Mouse (Mus musculus) embryo, embryonic 9.5 days (tissue): Measurements from ENCODE around the gene 4933407L21Rik.
A peak's percentile ranks its signal among the peaks of the same experiment; 100 is the strongest.

ENCODE experiments used
- DNase-seq: peaks from one replicate; pipeline ENCODE4 v3.0.0-alpha.2; 2017; ENCODE audit errors: extremely low spot score

4933407L21Rik gene

GRCm38 (mm10) chr1:85916830-85917450 lies 11.3 kb upstream of the 4933407L21Rik start:
- peak; percentile 55 for DNase-seq

DNA sequence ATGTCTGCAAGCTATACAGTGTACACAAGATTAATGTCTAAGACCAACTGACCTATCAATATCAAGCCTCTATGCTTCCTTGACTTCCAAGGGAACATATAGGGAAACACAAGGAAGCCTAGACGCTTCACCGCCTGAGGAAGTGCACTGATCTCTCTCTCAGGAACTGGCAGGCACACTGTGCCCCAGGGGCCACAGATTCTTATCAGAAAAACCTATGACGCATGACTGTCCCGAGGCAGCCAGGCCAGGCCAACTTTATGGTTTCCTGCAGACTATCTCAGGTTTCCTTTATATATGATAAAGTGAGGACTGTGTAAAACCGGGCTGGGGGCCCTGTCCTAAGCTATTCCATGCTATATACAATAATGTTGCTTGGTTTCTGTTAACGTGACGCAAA lies 8.7 kb upstream of the 4933407L21Rik start:
- DNase-seq, result no peak

GRCm38 (mm10) chr1:85921725-85922124 lies 6.6 kb upstream of the 4933407L21Rik start:
- no peak for DNase-seq

DNA sequence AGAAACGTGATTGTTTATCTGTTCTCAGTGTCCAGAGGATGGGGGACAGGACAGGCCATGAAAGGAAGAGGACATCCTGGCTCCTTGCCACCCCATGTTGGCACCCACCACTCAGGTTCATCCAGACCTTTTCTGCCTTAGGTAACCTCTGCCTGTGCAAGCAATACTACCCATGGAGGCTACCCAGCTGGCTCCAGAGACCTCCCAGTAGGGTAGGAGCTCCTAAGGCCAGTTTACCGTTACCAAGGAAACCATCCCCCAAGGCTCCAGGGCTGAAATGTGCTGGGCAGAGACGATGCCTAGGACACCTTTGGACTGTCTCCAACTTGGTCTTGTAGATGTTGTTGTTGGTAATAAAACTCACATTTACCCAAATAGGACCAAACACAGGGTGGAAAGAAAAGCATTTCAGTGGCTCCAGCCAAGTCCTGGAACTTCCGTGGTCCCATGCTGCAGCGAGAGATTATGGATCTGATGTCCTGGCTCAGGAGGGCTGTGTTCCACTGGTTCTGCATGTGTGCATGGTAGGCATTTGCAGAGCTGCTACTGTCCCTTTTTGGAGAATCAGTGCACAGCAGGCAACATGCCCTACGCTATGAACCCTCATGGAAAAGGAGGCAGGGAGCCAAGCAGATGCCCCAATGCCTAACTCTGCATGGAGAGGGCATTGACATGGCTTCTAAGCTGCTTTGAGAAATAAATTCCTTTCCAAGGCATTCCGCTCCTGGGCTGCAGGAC lies 6.0 kb upstream of the 4933407L21Rik start:
- DNase-seq, result no peak

GRCm38 (mm10) chr1:85922865-85923211 lies 5.4 kb upstream of the 4933407L21Rik start:
- DNase-seq, result no peak

- no peak for DNase-seq
Observed at GRCm38 (mm10) chr1:85925183-85925582, 3.1 kb upstream of the 4933407L21Rik start.

DNA sequence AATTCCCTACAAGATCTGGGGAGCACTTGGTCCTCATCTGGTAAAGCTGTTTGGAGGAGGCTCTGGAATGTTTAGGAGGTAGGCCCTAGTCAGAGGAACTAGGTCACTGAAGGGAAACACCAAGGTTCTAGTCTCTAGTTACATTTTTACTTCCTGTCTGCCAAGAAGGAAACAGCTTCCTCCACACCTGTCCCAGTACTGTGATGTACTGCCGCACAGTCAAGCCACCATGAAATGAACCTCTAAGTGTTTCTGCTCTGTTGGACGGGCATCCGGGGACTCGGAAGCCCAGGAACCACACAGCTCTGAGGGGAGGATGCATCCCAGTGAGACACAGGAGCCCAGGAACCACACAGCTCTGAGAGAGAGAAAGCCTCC lies 394 bp downstream of the 4933407L21Rik start:
- DNase-seq, result no peak

DNA sequence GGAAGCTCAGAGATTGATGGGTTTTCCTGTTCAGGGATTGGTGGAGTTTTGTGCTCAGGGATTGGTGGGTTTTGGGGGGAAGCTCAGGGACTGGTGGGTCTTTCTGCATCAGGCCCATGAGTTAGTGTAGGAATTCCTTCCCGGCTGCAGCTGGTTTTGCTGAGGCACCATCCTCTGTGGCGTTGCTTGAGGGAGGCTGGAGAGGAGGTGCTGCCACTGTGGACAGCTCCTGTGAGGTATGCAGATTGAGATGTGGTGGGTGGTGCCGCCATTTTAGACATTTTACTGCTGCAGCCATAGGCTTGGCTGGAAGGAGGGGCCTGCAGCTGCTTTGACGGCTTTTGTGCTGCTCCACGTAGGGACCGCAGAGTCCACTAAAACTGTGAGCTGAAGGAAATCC lies 1.1 kb downstream of the 4933407L21Rik start:
- DNase-seq, result no peak

DNA sequence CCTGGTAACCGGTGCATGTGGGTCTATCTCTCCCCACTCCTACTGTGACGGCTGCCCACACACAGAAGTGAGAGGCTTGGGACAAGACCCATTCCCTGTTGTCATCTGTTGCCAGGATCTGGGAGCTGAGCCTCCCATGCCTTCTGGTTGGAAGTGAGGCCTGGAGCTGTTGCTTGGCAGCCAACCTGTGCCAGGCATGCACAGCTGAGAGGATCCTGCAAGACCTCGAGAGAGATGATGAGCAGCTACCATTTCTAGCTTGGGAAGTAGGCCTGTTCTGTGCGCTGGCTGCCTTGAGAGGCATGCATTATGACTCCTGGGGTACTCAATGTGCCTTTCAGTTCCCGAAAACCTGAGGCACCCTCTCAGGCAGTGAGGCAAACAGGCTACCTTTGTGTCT lies 2.9 kb downstream of the 4933407L21Rik start:
- no peak for DNase-seq

GRCm38 (mm10) chr1:85933226-85933625 lies 4.9 kb downstream of the 4933407L21Rik start:
- peak; percentile 40 for DNase-seq

DNA sequence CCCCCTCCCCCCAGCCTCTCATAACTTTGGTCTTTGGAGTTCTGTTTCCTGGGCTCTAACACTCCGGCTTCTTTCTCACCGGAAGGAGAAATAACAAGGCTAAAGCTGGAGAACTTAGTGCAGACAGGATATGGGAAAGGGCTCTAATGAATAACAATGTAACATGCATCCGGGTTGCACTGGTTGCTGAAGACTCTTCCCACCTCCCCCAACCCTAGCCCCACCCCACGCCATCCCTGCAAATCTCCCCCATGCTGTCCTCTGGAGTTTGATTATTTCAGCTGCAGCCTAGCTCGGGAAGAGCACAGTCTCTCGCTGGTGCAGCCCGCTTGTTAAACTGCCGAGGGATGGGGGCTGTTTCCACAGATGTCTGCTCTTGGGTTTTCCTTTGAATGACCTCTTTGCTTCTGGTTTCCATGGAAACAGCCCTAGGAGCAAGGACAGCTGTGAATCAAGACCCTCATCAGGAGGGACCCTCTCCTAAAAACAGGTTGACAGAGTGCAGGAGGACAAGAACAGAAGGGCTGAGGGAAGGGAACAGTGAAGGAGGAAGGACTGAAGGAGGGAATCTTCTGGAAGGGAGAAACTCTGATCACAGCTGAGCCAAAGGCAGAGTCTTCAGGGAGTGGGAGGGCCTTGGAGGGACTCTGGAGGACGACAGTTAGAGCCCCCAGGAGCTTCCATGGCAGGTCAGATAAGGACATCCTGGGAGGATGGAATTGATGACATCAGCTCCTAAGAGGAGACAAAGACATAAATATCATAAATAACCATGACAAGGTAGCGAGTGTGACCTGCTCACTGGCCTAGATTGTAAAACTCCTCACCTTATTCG lies 5.6 kb downstream of the 4933407L21Rik start:
- DNase-seq, result peak; percentile 73

DNA sequence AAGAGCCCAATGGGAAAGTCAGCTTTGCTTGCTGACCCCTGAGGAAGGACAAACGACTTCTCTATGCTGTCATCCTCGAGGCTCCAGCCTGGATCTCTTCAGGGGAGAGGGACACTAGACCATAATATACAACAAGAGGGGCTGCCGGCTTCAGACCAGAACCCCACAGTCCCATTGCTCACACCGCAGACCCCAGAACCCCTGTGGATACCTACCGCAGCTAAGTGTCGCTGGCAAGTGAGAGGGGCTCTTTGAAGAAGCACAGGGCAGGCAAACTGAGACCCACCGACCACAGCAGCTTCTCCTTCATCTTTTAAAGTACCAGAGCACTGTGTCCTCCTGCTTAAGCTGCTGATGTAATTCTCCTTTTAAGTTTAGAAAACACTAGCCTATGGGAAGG lies 6.3 kb downstream of the 4933407L21Rik start:
- peak; percentile 22 for DNase-seq

GRCm38 (mm10) chr1:85935148-85935852 lies 7.0 kb downstream of the 4933407L21Rik start:
- peak; percentile 54 for DNase-seq

GRCm38 (mm10) chr1:85936265-85936664 lies 8.0 kb downstream of the 4933407L21Rik start:
- no peak for DNase-seq

DNA sequence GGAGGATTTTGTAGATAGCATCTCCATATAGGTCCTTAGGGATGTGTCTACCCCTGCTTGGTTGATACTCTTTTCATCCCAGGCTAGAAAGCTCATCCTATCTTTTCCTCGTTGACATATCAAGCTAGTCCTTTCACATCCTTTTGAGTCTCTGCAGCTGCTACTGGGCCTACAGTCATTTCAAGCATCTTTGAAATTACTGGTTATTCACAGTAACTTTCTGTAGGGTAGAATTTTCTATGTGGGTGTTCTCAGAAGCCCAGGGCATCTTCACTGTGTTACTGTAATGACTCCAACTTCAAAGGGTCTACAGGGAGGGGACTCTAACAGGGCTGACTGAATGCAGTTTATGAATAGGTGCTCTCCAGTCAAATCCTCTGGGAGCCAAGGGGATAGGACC lies 9.0 kb downstream of the 4933407L21Rik start:
- no peak for DNase-seq

DNA sequence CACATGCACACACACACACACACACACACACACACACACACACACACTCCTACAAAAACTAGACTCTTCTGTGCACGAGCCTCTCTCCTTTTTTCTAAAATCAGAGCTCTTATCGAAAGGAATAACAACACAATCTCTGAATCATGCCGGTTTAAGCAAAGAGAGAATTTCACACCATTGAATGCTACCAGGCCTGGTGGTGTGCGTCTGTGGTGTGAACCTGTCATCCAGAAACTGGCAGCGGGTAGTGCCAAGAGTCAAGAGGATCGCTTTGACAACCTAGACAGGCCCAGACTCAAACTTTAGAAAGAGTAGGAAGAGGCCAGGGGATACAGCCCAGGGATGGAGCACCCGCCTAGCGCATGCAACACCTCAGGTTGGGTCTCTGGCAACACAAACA lies 14.0 kb downstream of the 4933407L21Rik start:
- no peak for DNase-seq

GRCm38 (mm10) chr1:85949085-85949684 lies 20.9 kb downstream of the 4933407L21Rik start:
- DNase-seq, result no peak

DNA sequence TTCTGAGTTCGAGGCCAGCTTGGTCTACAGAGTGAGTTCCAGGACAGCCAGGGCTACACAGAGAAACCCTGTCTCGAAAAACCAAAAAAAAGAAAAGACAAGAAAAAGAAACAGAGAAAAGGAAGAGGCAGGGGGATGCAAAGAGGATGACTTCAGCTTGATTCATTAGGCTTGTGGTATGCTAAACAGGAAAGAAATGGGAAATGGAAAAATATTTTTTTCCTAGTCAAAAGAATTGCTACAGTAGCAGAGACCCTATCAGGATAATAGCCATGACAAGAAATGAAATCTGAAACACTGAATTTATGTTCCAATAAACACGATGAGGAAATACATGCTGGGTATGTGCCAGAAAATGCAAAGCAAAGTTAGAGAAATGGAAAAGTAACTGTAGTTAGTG lies 26.9 kb downstream of the 4933407L21Rik start:
- no peak for DNase-seq

GRCm38 (mm10) chr1:85957290-85957689 lies 29.0 kb downstream of the 4933407L21Rik start:
- no peak for DNase-seq

DNA sequence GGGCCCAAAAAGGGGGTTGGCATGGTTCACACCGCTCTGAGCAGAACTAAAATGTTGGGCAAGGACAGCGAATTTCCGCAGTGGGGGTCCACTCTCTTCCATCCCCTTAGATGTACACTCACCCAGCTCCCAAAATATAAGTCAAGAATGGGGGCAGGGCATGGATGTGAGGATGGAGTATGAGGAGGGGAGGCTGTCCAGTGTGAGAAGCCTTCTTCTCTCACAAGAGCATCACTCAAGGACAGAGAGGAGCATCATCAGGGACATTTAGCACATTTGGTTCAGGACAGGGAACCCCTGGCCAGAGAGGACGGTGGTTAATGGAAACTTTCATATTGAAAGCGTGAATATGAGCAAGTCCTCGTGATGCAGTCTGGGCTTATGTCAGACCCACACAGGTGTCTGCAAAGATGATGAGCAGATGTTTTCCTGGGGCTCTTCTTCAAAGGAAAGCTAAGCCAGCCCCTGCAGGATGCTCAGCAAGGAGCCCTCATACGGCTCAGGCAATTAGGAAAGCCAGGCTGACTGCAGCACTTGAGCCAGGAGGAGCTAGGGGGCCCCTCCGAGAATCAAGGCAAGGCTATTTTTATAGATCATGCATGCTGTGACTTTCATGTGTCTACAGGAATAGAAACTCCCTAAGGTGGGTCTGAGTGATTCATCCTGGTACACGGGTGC lies 29.8 kb downstream of the 4933407L21Rik start:
- no peak for DNase-seq
